ENCODE assay signal across 30 mouse cellular contexts in the genomic region with DNA sequence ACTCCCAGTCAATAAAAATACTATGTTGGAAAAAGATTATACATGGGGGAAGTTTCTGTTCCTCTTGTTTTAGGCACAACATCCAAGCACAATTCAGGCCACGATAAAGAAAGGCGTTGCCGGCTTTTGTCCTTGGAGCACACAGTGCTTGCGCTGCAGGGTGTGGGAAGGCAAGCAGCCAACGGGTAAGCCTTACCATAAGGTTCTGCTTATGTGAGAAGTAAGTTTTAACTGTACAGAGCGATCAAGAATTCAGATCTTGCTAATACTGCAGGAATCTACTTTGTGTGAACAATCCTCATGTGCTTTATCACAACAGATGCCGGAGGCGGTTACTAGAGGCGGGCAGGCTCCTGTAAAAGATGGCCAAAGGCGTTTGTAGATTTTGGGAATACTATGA. TPM values are rescaled to one million over a fixed set of nuclear protein-coding genes. Genes with fewer than 3 reads are reported as not detected.
DNase-seq lines count a peak whose midpoint lies in the region.
"Had no signal": no experiment of that assay in that cellular context is flagged by ENCODE, and none has a peak within 500 bp of the region (broad histone marks: within the 10 kb centered on the region; RNA-seq: fewer than 3 reads in every experiment).

No protein-coding gene starts in this region.

- no peaks in the 10 kb centered on the region for H3K4me1 ChIP-seq in forebrain, embryonic 10.5 days
- H3K4me1 ChIP-seq: embryonic facial prominence, embryonic 12.5 days; forebrain, embryonic 15.5 days; hindbrain, embryonic 12.5 days had no signal

- H3K9me3 ChIP-seq in forebrain, embryonic 10.5 days = peaks cover 4% of the 10 kb centered on the region; the same call in 1 of the 2 replicates
- H3K9me3 ChIP-seq: forebrain, embryonic 15.5 days had no signal

- H3K4me3 ChIP-seq in forebrain, embryonic 10.5 days = no peak overlapping the region
- H3K4me3 ChIP-seq: embryonic facial prominence, embryonic 12.5 days; forebrain, embryonic 15.5 days; gastrocnemius, adult 2 months; heart, embryonic 13.5 days; hindbrain, embryonic 12.5 days had no signal

- H3K27ac ChIP-seq in forebrain, embryonic 10.5 days = no peak overlapping the region
- H3K27ac ChIP-seq: embryonic facial prominence, embryonic 12.5 days; forebrain, embryonic 15.5 days; gastrocnemius, adult 2 months; heart, embryonic 13.5 days; hindbrain, embryonic 12.5 days had no signal

- H3K27me3 ChIP-seq in forebrain, embryonic 10.5 days (ENCODE audit: poor library complexity, severe bottlenecking) = no peaks in the 10 kb centered on the region
- H3K27me3 ChIP-seq: embryonic facial prominence, embryonic 12.5 days; forebrain, embryonic 15.5 days; heart, embryonic 13.5 days; hindbrain, embryonic 12.5 days; Patski had no signal

- 54% methylated on average over 10 of the region's 10 CpGs for WGBS in large intestine, adult 2 months
- WGBS in forebrain, embryonic 10.5 days = 94% methylated on average over 10 of the region's 10 CpGs

- H3K36me3 ChIP-seq in forebrain, embryonic 10.5 days (replicated peaks) = no peaks in the 10 kb centered on the region
- H3K36me3 ChIP-seq: embryonic facial prominence, embryonic 12.5 days; forebrain, embryonic 15.5 days; heart, embryonic 13.5 days; hindbrain, embryonic 12.5 days had no signal

- DNase-seq in urinary bladder, postnatal 14 days (ENCODE audit: low spot score) = peak; percentile 29
- no peak for DNase-seq in urinary bladder, postnatal 25 days (ENCODE audit: low spot score)
- DNase-seq in R1 (ENCODE audit: low read depth, low spot score) = peak; percentile 42
- DNase-seq in large intestine, adult 2 months (ENCODE audit: low read depth, low spot score) = peak; percentile 24
- no peak for DNase-seq in right cerebral cortex, postnatal 4 days
- no peak for DNase-seq in forebrain, embryonic 10.5 days (ENCODE audit: extremely low spot score, low spot score)
- DNase-seq in gastrocnemius, adult 18-20 months (ENCODE audit: low spot score) = no peak
- DNase-seq: adrenal gland, adult 8-10 months; cerebellum, adult 11 months; cerebellum, adult 8-10 months; cerebellum, postnatal 14 days; embryo, embryonic 11 days; gastrocnemius, adult 2 months; gastrocnemius, postnatal 25 days; heart, adult 11 months; heart, postnatal 36 days had no signal

RNA-seq across cellular contexts. Expression of a gene that starts 39.4 kb away (rescaled TPM):
- 3.6 and 4.2 TPM in 2 replicates for polyA plus RNA-seq in large intestine, adult 2 months (2012; rRNA removed)
- 5.4 and 5.6 TPM in 2 replicates for polyA plus RNA-seq in forebrain, embryonic 10.5 days (2016; fragmentation: Nextera tagmentation; extraction: Ambion mirVana)
- total RNA-seq in gastrocnemius, adult 18-20 months (2021) = 1 to 10 TPM in 1 of 2 experiments, under 1 TPM in 1; 0.48 to 1.1 TPM
- total RNA-seq: common myeloid progenitor, adult 5-6 weeks; MEL had no signal

RNA-seq across cellular contexts. Expression of a gene that starts 59.3 kb away (rescaled TPM):
- polyA plus RNA-seq in large intestine, adult 2 months (2012; rRNA removed) = not detected in 2 replicates
- not detected in 2 replicates for polyA plus RNA-seq in forebrain, embryonic 10.5 days (2016; fragmentation: Nextera tagmentation; extraction: Ambion mirVana)
- total RNA-seq in gastrocnemius, adult 18-20 months (2021) = not detected
- total RNA-seq: adrenal gland, adult 8-10 months; adrenal gland, postnatal 36 days; common myeloid progenitor, adult 5-6 weeks; gastrocnemius, adult 2 months; gastrocnemius, postnatal 25 days; heart, postnatal 36 days; MEL had no signal
- polyA plus RNA-seq: brain, embryonic 14.5 days; C2C12; embryonic facial prominence, embryonic 12.5 days; forebrain, embryonic 15.5 days; frontal cortex, adult 2 months; heart, embryonic 13.5 days; heart, postnatal 0 days; hindbrain, embryonic 12.5 days; hindbrain, embryonic 16.5 days; inflammation-experienced regulatory T-cells, adult 6 months; Patski had no signal

Comparison
In these comparisons a context has a peak if more than half of its experiments do, and no peak if none do; other contexts are left out.
1. DNase-seq: peak in urinary bladder, postnatal 14 days (single experiment), R1 (single experiment) and large intestine, adult 2 months (single experiment); none in urinary bladder, postnatal 25 days (single experiment), right cerebral cortex, postnatal 4 days (single experiment), forebrain, embryonic 10.5 days (single experiment) and gastrocnemius, adult 18-20 months (single experiment).